Mouse (Mus musculus) embryonic facial prominence, embryonic 11.5 days (tissue): ENCODE data around the gene Ccdc177. TPM values are rescaled to one million over a fixed set of nuclear protein-coding genes. Genes with fewer than 3 reads are reported as not detected.
A peak's percentile ranks its signal among the peaks of the same experiment; 100 is the strongest.

Experiments used
- ATAC-seq: fragments of 200-750 bp; cut with Nextera tagmentation; replicated peaks from 2 replicates; pipeline ENCODE4 v1.8.0; 2017; ENCODE audit warnings: low read depth; ENCODE audit not compliant: insufficient number of reproducible peaks, low FRiP score, low TSS enrichment
- DNase-seq: peaks from one replicate; pipeline ENCODE4 v3.0.0-alpha.2; 2015; ENCODE audit warnings: low spot score
- H3K27ac ChIP-seq: fragments of 300-500 bp; sonication (generic); replicated peaks from 2 replicates; pipeline ENCODE4 v1.5.1; 2014; ENCODE audit warnings: mild to moderate bottlenecking, low read depth, low read length, control low read depth
- H3K27me3 ChIP-seq: fragments of 300-500 bp; sonication (generic); 2 replicates; pipeline ENCODE4 v1.6.1; 2014; ENCODE audit warnings: mild to moderate bottlenecking, low read length, moderate library complexity, mixed read lengths; ENCODE audit not compliant: control insufficient read depth, insufficient read depth
- H3K36me3 ChIP-seq: fragments of 300-500 bp; sonication (generic); replicated peaks from 2 replicates; pipeline ENCODE4 v1.6.1; 2014; ENCODE audit warnings: low read depth, mild to moderate bottlenecking, low read length, moderate library complexity, mixed read lengths; ENCODE audit not compliant: control insufficient read depth, insufficient read depth
- H3K4me1 ChIP-seq: fragments of 300-500 bp; sonication (generic); 2 replicates; pipeline ENCODE4 v1.6.1; 2014; ENCODE audit warnings: low read length, mixed read lengths; ENCODE audit not compliant: control insufficient read depth, insufficient read depth
- H3K4me2 ChIP-seq: fragments of 300-500 bp; sonication (generic); 2 replicates; pipeline ENCODE4 v1.6.1; 2014; ENCODE audit warnings: low read depth, mild to moderate bottlenecking, control low read depth, low read length, moderate library complexity
- H3K4me3 ChIP-seq: fragments of 300-500 bp; sonication (generic); 2 replicates; pipeline ENCODE4 v1.5.1; 2014; ENCODE audit warnings: low read depth, low read length, control low read depth
- H3K9ac ChIP-seq: fragments of 300-500 bp; sonication (generic); replicated peaks from 2 replicates; pipeline ENCODE4 v1.6.1; 2014; ENCODE audit warnings: mild to moderate bottlenecking, control low read depth, low read length
- H3K9me3 ChIP-seq: fragments of 300-500 bp; sonication (generic); replicated peaks from 2 replicates; pipeline ENCODE4 v1.6.1; 2016; ENCODE audit warnings: mild to moderate bottlenecking, low read length, inconsistent platforms, mixed read lengths; ENCODE audit not compliant: control insufficient read depth
- WGBS: fragments of 180-500 bp; shearing (Covaris S2); extraction: QIAGEN DNeasy Blood & Tissue Kit; methylation state at CpG from one replicate; pipeline ENCODE4 v1.1.7; 2014; 5-methylcytosine and 5-hydroxymethylcytosine counted together
- polyA plus RNA-seq: library from polyadenylated mRNA; unstranded; fragments of >200 nt; fragmentation: Nextera tagmentation; extraction: Ambion mirVana; gene quantifications from 2 replicates; pipeline ENCODE4 v1.2.1, GENCODE M21; 2014

Ccdc177 gene
- polyA plus RNA-seq: 1.3 and 1.4 TPM in 2 replicates

DNA sequence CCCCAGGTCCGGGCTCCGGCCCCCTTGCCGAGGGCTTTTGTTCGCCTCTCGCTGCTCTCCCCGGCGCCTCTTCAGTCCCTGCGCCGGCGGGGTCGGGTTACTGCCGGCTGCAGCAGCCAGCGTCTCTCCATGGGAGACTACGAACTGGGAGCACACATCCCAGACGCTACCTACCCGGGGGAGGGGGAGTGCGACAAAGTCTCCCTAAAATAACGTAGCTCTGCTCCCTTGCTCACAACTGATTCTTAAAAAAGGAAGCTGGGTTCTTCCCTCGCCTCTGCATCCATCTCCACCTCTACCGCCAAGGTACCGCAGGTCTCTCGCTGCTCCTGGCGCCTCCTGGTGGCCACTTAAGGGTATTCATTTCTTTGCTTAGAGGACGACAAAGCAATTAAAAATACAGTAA, at the start of gene Ccdc177:
Ccdc177 (minus strand) TSS at position 292 of the 406 bp plus-strand sequence.
- no peaks in the 10 kb centered on the region; the same call in 1 of the 2 replicates for H3K36me3 ChIP-seq
- no peaks in the 10 kb centered on the region for H3K9me3 ChIP-seq
- peaks cover 36% of the 10 kb centered on the region for H3K27me3 ChIP-seq
- peak within 1 kb of the TSS; percentile 58 for H3K9ac ChIP-seq
- 0 out of 2 replicates have a peak, but pooled peaks have one; percentile 15 for ATAC-seq
- peak within 1 kb of the TSS; percentile 41 for H3K4me3 ChIP-seq
- 0 out of 2 replicates have a peak within 1 kb of the TSS, but pooled peaks have one; percentile 25 for H3K27ac ChIP-seq
- H3K4me2 ChIP-seq: peak within 1 kb of the TSS; percentile 98
- under 1% methylated on average over 24 of the region's 24 CpGs for WGBS
- H3K4me1 ChIP-seq: peaks cover 9% of the 10 kb centered on the region
- DNase-seq: peak; percentile 92

DNA sequence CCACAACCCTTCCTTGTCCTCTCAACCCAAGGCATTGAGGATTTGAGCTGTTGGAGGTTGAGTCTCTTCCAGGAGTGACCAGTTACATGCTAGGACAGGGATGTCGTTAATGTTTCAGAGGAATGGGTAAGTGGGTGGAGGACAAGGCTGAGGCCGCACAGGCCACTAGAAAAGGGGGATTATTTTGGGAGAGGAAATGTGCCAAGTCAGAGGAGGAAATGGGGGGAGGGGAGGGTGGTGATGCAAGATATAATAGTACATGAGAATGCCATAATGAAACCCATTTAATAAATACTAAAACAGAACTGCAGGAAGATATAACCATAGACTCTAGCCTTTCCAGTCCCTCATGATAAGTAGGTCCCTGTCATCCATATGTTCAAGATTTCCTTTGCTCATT, 49.5 kb upstream of the Ccdc177 start:
- no peak overlapping the region for H3K27ac ChIP-seq
- H3K4me1 ChIP-seq: no peaks in the 10 kb centered on the region
- no peaks in the 10 kb centered on the region for H3K9me3 ChIP-seq
- no peak overlapping the region for H3K4me3 ChIP-seq
- DNase-seq (no peak), ATAC-seq (no peak)
- WGBS: 69% methylated on average over 2 of the region's 2 CpGs
- no peak overlapping the region for H3K9ac ChIP-seq
- no peaks in the 10 kb centered on the region for H3K36me3 ChIP-seq
- H3K27me3 ChIP-seq: no peaks in the 10 kb centered on the region
- no peak overlapping the region for H3K4me2 ChIP-seq

DNA sequence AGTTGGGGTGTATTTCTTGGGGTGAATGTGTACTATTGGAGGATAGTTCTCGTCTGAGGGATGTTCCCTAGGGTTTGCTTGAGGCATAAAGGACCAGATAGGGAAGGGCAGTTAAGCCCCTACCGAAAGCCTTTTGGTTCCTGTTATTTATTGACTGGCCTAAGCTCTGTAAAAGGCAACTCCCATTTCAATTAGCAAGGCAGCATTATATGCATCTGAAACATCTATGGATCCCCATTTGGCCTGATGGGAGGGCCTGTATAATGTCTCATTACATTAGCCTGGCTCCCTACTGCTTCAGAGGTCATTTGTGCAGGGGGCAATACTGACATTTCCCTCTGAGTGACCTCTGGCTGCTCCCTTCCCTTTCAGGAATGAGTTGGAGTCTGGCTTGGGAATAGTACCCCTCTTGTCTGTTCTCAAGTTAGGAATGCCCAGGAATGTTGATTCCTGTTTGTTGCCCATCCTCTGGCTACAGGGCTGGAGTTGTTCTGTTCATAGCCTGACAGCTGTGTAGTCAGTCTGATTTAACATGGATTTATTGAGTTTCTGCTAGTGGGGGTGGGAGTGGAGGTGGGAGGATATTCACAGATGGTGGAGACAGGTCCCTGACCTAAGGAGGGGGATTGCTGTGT, 47.1 kb upstream of the Ccdc177 start:
- Histone ChIP-seq H3K4me3 (no peak overlapping the region), H3K4me2 (no peak overlapping the region), H3K9me3 (no peaks in the 10 kb centered on the region), H3K4me1 (no peaks in the 10 kb centered on the region), H3K27ac (no peak overlapping the region), H3K36me3 (no peaks in the 10 kb centered on the region), H3K9ac (no peak overlapping the region), H3K27me3 (no peaks in the 10 kb centered on the region)
- WGBS: 33% methylated on average over 2 of the region's 2 CpGs
- DNase-seq: no peak
- no peak for ATAC-seq

- ATAC-seq: no peak
- no peak for DNase-seq
- Histone ChIP-seq H3K4me1 (no peaks in the 10 kb centered on the region), H3K4me2 (no peak overlapping the region), H3K9ac (no peak overlapping the region), H3K27me3 (no peaks in the 10 kb centered on the region), H3K27ac (no peak overlapping the region), H3K9me3 (no peaks in the 10 kb centered on the region), H3K36me3 (no peaks in the 10 kb centered on the region), H3K4me3 (no peak overlapping the region)
- 87% methylated on average over 6 of the region's 6 CpGs for WGBS
These were observed 44.5 kb upstream of the Ccdc177 start for GRCm38 (mm10) chr12:80804861-80805428.

- WGBS: 70% methylated on average over 3 of the region's 3 CpGs
- Histone ChIP-seq H3K27me3 (no peaks in the 10 kb centered on the region), H3K9ac (no peak overlapping the region), H3K36me3 (no peaks in the 10 kb centered on the region), H3K27ac (no peak overlapping the region), H3K4me3 (no peak overlapping the region), H3K9me3 (no peaks in the 10 kb centered on the region), H3K4me2 (no peak overlapping the region), H3K4me1 (no peaks in the 10 kb centered on the region)
- DNase-seq (no peak), ATAC-seq (no peak)
These were observed 43.4 kb upstream of the Ccdc177 start for GRCm38 (mm10) chr12:80803924-80804323.

DNA sequence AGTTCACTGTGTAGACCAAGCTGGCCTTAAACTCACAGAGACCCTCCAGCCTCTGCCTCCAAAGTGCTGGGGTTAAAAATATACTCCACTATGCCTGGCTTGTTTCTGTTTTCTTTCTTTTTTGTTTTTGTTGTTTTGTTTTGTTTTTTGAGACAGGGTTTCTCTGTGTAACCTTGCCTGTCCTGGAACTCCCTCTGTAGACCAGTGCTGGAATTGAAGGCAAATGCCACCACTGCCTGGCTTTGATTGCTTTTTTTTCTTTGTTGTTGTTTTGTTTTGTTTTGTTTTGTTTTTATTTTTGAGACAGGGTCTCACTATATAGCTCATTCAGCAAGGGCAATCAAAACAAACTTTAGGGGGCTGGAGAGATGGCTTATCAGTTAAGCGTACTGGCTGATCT, 41.0 kb upstream of the Ccdc177 start:
- H3K27ac ChIP-seq: no peak overlapping the region
- no peak for ATAC-seq
- H3K4me2 ChIP-seq: no peak overlapping the region
- no peak overlapping the region for H3K9ac ChIP-seq
- H3K36me3 ChIP-seq: no peaks in the 10 kb centered on the region
- DNase-seq: no peak
- no peaks in the 10 kb centered on the region for H3K27me3 ChIP-seq
- 90% methylated on average over 1 of the region's 1 CpGs for WGBS
- no peak overlapping the region for H3K4me3 ChIP-seq
- H3K4me1 ChIP-seq: no peaks in the 10 kb centered on the region
- H3K9me3 ChIP-seq: no peaks in the 10 kb centered on the region

DNA sequence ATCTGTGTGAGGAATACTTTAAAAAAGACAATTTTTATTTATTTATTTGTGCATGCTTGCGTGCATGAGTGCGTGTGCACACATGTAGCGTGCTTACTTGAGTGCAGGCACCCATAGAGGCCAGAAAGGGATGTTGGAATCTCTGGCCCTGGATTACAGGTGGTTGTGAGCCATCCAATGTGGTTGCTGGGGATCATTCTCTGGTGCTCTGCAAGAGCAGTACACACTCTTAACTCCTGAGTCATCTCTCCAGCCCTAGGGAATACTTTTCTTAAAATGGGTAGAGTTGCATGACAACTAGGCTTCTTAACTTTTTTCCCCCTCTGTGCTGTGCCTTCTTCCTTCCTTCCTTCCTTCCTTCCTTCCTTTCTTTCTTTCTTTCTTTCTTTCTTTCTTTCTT, 39.7 kb upstream of the Ccdc177 start:
- H3K9me3 ChIP-seq: no peaks in the 10 kb centered on the region
- no peak for ATAC-seq
- 97% methylated on average over 3 of the region's 3 CpGs for WGBS

DNA sequence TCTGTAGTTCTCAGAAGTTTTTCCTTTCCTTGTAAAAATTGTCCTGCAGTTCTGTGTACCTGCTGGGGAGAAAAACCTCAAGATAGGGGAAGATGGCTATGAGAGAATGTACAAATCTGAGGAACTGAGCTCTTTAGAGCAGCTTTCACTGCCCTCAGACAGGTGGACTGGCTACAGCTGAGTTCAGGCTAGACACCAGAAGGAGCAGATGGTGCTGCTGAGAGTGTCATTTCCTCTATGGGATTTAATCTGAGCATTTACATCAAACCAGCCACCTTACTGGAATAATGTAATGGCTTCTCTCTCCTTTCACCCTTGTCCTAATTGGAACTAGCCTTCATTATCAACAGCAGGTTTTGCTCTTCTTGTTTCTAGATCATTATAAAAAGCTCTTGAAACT, 37.8 kb upstream of the Ccdc177 start:
- Histone ChIP-seq H3K27me3 (no peaks in the 10 kb centered on the region), H3K9ac (no peak overlapping the region), H3K4me3 (no peak overlapping the region), H3K9me3 (no peaks in the 10 kb centered on the region), H3K4me1 (no peaks in the 10 kb centered on the region), H3K27ac (no peak overlapping the region), H3K36me3 (no peaks in the 10 kb centered on the region), H3K4me2 (no peak overlapping the region)
- DNase-seq (no peak), ATAC-seq (no peak)

More for the DNA sequence above, 39.7 kb upstream of the Ccdc177 start:
- Histone ChIP-seq H3K27ac (no peak overlapping the region), H3K27me3 (no peaks in the 10 kb centered on the region), H3K36me3 (no peaks in the 10 kb centered on the region), H3K4me2 (no peak overlapping the region), H3K9ac (no peak overlapping the region), H3K4me3 (no peak overlapping the region), H3K4me1 (no peaks in the 10 kb centered on the region)
- no peak for DNase-seq
